Mouse (Mus musculus) embryonic fibroblast, embryonic 13.5 days (primary cell): ENCODE measurements at regions not wholly inside any gene's neighbourhood (a gene's known extent, or its start where the extent isn't known, plus 50 kb on each side); places are given as distances from the start of the nearest gene placed in this dataset.

Experiments
- H3K27ac ChIP-seq: 2 replicates; pipeline ENCODE4 v1.5.1; 2012; ENCODE audit warnings: low read length, control low read depth, inconsistent platforms; ENCODE audit not compliant: insufficient read depth
- H3K4me1 ChIP-seq: 2 replicates; pipeline ENCODE4 v1.6.1; 2011; ENCODE audit warnings: low read length; ENCODE audit not compliant: control insufficient read depth, insufficient read depth
- H3K4me3 ChIP-seq: 2 replicates; pipeline ENCODE4 v1.5.1; 2011; ENCODE audit warnings: mild to moderate bottlenecking, control low read depth, low read length; ENCODE audit not compliant: insufficient read depth
- CTCF ChIP-seq: IDR thresholded peaks from 2 replicates; pipeline ENCODE4 v1.5.1; 2011; ENCODE audit warnings: mild to moderate bottlenecking, control low read depth, low read length, moderate library complexity, borderline replicate concordance; ENCODE audit not compliant: insufficient read depth
- POLR2A ChIP-seq: IDR thresholded peaks from 2 replicates; pipeline ENCODE4 v1.6.1; 2011; ENCODE audit warnings: low read depth, mild to moderate bottlenecking, control low read depth, low read length, moderate library complexity

GRCm38 (mm10) chr4:31205332-31205970 is 758.4 kb upstream of the Map3k7 start:
- no peak overlapping the region for H3K27ac ChIP-seq
- H3K4me3 ChIP-seq: no peak overlapping the region
- H3K4me1 ChIP-seq: no peaks in the 10 kb centered on the region
- TF ChIP-seq CTCF: no peak
- TF ChIP-seq POLR2A: no peak

- Histone ChIP-seq H3K4me1 (no peaks in the 10 kb centered on the region), H3K27ac (no peak overlapping the region), H3K4me3 (no peak overlapping the region)
- TF ChIP-seq CTCF (no peak), POLR2A (no peak)
These were observed 738.2 kb upstream of the Map3k7 start for GRCm38 (mm10) chr4:31225741-31226140.

- H3K4me1 ChIP-seq: no peaks in the 10 kb centered on the region
- H3K4me3 ChIP-seq: no peak overlapping the region
- no peak overlapping the region for H3K27ac ChIP-seq
- TF ChIP-seq POLR2A: no peak
- TF ChIP-seq CTCF: no peak
These were observed 694.9 kb upstream of the Map3k7 start for GRCm38 (mm10) chr4:31268825-31269495.

GRCm38 (mm10) chr4:31274131-31274530 is 689.8 kb upstream of the Map3k7 start:
- Histone ChIP-seq H3K4me3 (no peak overlapping the region), H3K27ac (no peak overlapping the region), H3K4me1 (no peaks in the 10 kb centered on the region)
- TF ChIP-seq POLR2A: no peak
- no peak for TF ChIP-seq CTCF

- H3K27ac ChIP-seq: no peak overlapping the region
- no peaks in the 10 kb centered on the region for H3K4me1 ChIP-seq
- no peak overlapping the region for H3K4me3 ChIP-seq
- TF ChIP-seq POLR2A (no peak), CTCF (no peak)
These were observed 673.5 kb upstream of the Map3k7 start for GRCm38 (mm10) chr4:31290301-31290975.

- no peak overlapping the region for H3K4me3 ChIP-seq
- TF ChIP-seq CTCF: no peak
- TF ChIP-seq POLR2A: no peak
- no peak overlapping the region for H3K27ac ChIP-seq
- H3K4me1 ChIP-seq: no peaks in the 10 kb centered on the region
These were observed 670.1 kb upstream of the Map3k7 start for GRCm38 (mm10) chr4:31293752-31294151.

GRCm38 (mm10) chr4:31297848-31298247 is 666.0 kb upstream of the Map3k7 start:
- TF ChIP-seq CTCF (no peak), POLR2A (no peak)
- H3K4me1 ChIP-seq: no peaks in the 10 kb centered on the region
- H3K27ac ChIP-seq: no peak overlapping the region
- no peak overlapping the region for H3K4me3 ChIP-seq

- no peak overlapping the region for H3K27ac ChIP-seq
- no peaks in the 10 kb centered on the region for H3K4me1 ChIP-seq
- H3K4me3 ChIP-seq: no peak overlapping the region
- TF ChIP-seq CTCF (no peak), POLR2A (no peak)
These were observed 644.6 kb upstream of the Map3k7 start for GRCm38 (mm10) chr4:31319269-31319668.

GRCm38 (mm10) chr4:31320734-31321507 is 643.0 kb upstream of the Map3k7 start:
- no peak overlapping the region for H3K4me3 ChIP-seq
- no peaks in the 10 kb centered on the region for H3K4me1 ChIP-seq
- no peak overlapping the region for H3K27ac ChIP-seq
- TF ChIP-seq CTCF: no peak
- TF ChIP-seq POLR2A: no peak
